ENCODE assay signal across 14 mouse cellular contexts in genomic region chr16:35966411-35967115, GRCm38 (mm10).
"Had no signal": no experiment of that assay in that cellular context is flagged by ENCODE, and none has a peak within 500 bp of the region (broad histone marks: within the 10 kb centered on the region; RNA-seq: fewer than 3 reads in every experiment).

No protein-coding gene starts in this region.

- DNase-seq: gastrocnemius, postnatal 14 days; gastrocnemius, postnatal 36 days; heart, adult 18-20 months; heart, postnatal 14 days; heart, postnatal 36 days; kidney, adult 11 months; kidney, adult 2 months; kidney, adult 9 months; kidney, postnatal 14 days; kidney, postnatal 36 days; layer of hippocampus, adult 9-11 months; layer of hippocampus, postnatal 36 days; liver; liver, embryonic 13.5 days had no signal
